Mouse (Mus musculus): ENCODE measurements around the gene Prss46. TPM values are rescaled to one million over a fixed set of nuclear protein-coding genes. Genes with fewer than 3 reads are reported as not detected.

Gene Prss46
- polyA plus RNA-seq, 1 experiment from 2014 or later, result not detected

DNA sequence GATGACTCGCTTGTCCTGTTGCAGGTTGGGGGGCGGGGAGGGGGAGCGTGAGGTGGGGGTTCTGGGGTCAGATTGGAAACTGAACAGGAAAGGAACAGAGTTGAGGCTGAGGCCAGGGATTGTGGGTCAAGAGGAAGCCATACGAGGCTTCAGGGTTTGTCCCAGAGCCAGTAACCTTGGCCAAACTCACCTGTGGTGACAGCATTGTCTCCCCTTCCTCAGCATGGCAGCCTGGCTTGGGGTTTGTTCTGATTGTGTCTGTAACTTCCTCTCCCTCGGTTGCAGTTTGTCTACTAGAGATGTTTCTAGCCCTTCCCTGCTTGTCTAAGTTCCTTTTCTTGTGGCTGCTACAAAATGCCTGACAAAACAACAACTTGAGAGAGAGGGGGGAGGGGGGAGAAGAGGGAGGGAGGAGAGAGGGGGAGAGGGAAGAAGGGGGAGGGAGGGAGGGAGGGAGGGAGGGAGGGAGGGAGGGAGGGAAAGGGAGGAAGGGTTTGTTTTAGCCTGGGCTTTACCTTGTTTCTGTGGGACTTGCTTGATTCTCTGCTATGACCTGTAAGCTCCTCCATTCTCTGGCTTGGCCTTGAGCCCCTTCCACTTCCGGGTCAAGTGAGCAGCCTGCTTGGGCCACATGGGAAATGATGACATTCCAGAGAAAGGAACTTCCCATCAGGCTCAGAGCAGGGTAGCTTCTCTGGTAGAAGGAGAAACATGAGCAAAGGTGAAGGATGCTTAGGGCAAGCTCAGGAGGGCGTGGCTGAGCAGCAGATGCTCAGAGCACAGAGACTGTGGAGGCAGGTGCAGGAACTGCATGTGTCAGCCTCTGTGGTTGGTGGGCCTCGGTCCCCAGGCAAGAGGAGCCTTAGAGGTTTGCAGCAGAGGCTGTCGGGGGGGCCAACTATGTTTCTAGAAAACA lies 43.3 kb downstream of the Prss46 start:
- H3K27me3 ChIP-seq (ENCODE audit: control insufficient read depth, insufficient read depth, low read length), result no peaks in the 10 kb centered on the region; the same call in 1 of the 2 replicates
- 64% methylated on average over 9 of the region's 9 CpGs for WGBS (ENCODE audit: insufficient replicate concordance)
- no peaks in the 10 kb centered on the region for H3K4me1 ChIP-seq (ENCODE audit: control insufficient read depth, insufficient read depth, low read length)
- H3K36me3 ChIP-seq (ENCODE audit: control insufficient read depth, insufficient read depth, low read length), result no peaks in the 10 kb centered on the region
- H3K9ac ChIP-seq (ENCODE audit: low read depth, low read length), result no peak overlapping the region
- H3K27ac ChIP-seq (ENCODE audit: low read depth, low read length), result no peak overlapping the region
- H3K4me3 ChIP-seq (ENCODE audit: low read depth, low read length), result no peak overlapping the region
- no peaks in the 10 kb centered on the region for H3K9me3 ChIP-seq (replicated peaks; ENCODE audit: control insufficient read depth, low read length)
- H3K4me2 ChIP-seq, result no peak overlapping the region
- ATAC-seq (replicated peaks; ENCODE audit: insufficient number of reproducible peaks, low FRiP score, low TSS enrichment), result no peak

GRCm38 (mm10) chr9:110888935-110889334 lies 44.6 kb downstream of the Prss46 start:
- Histone ChIP-seq H3K4me1 (ENCODE audit: control insufficient read depth, insufficient read depth, low read length) (no peaks in the 10 kb centered on the region), H3K4me2 (no peak overlapping the region), H3K9ac (ENCODE audit: low read depth, low read length) (no peak overlapping the region), H3K36me3 (ENCODE audit: control insufficient read depth, insufficient read depth, low read length) (no peaks in the 10 kb centered on the region), H3K27ac (ENCODE audit: low read depth, low read length) (no peak overlapping the region), H3K9me3 (replicated peaks; ENCODE audit: control insufficient read depth, low read length) (no peaks in the 10 kb centered on the region), H3K4me3 (ENCODE audit: low read depth, low read length) (no peak overlapping the region), H3K27me3 (ENCODE audit: control insufficient read depth, insufficient read depth, low read length) (peaks cover 5% of the 10 kb centered on the region)
- WGBS (ENCODE audit: insufficient replicate concordance), result 83% methylated on average over 14 of the region's 14 CpGs
- ATAC-seq (replicated peaks; ENCODE audit: insufficient number of reproducible peaks, low FRiP score, low TSS enrichment), result no peak

GRCm38 (mm10) chr9:110890026-110890783 lies 45.9 kb downstream of the Prss46 start:
- H3K4me2 ChIP-seq, result peak overlapping the region; percentile 9; the same call in 1 of the 2 replicates
- no peak overlapping the region for H3K4me3 ChIP-seq (ENCODE audit: low read depth, low read length)
- no peak for ATAC-seq (replicated peaks; ENCODE audit: insufficient number of reproducible peaks, low FRiP score, low TSS enrichment)

GRCm38 (mm10) chr9:110891077-110891828 lies 46.9 kb downstream of the Prss46 start:
- Histone ChIP-seq H3K9ac (ENCODE audit: low read depth, low read length) (no peak overlapping the region), H3K4me2 (no peak overlapping the region), H3K4me3 (ENCODE audit: low read depth, low read length) (no peak overlapping the region), H3K27ac (ENCODE audit: low read depth, low read length) (no peak overlapping the region), H3K4me1 (ENCODE audit: control insufficient read depth, insufficient read depth, low read length) (no peaks in the 10 kb centered on the region), H3K9me3 (replicated peaks; ENCODE audit: control insufficient read depth, low read length) (no peaks in the 10 kb centered on the region), H3K27me3 (ENCODE audit: control insufficient read depth, insufficient read depth, low read length) (peaks cover 9% of the 10 kb centered on the region), H3K36me3 (ENCODE audit: control insufficient read depth, insufficient read depth, low read length) (no peaks in the 10 kb centered on the region)
- WGBS (ENCODE audit: insufficient replicate concordance), result 61% methylated on average over 12 of the region's 12 CpGs
- no peak for ATAC-seq (replicated peaks; ENCODE audit: insufficient number of reproducible peaks, low FRiP score, low TSS enrichment)

More at GRCm38 (mm10) chr9:110890026-110890783, 45.9 kb downstream of the Prss46 start:
- Histone ChIP-seq H3K9ac (ENCODE audit: low read depth, low read length) (no peak overlapping the region), H3K36me3 (ENCODE audit: control insufficient read depth, insufficient read depth, low read length) (no peaks in the 10 kb centered on the region), H3K27me3 (ENCODE audit: control insufficient read depth, insufficient read depth, low read length) (peaks cover 9% of the 10 kb centered on the region), H3K4me1 (ENCODE audit: control insufficient read depth, insufficient read depth, low read length) (no peaks in the 10 kb centered on the region), H3K9me3 (replicated peaks; ENCODE audit: control insufficient read depth, low read length) (no peaks in the 10 kb centered on the region), H3K27ac (ENCODE audit: low read depth, low read length) (no peak overlapping the region)
- 13% methylated on average over 21 of the region's 21 CpGs for WGBS (ENCODE audit: insufficient replicate concordance)

DNA sequence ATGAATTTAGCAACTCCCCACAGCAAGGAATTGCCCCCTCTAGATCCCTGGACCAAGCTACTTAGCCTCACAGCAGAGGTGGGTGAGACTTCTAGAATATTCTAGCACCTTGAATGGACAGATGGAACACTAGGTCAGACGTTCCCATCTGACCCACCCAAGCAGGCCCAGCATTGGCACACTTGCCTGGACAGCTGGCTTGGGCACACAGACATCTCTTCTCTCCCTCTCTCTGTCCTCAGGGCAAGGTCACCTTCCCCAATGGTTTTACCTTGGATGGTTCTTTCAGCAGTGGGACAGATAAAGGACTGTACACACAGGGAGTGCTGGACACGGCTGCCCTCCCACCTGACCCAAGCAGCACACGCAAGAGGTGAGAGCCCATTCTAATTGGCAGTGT lies 48.2 kb downstream of the Prss46 start:
- Histone ChIP-seq H3K9me3 (replicated peaks; ENCODE audit: control insufficient read depth, low read length) (no peaks in the 10 kb centered on the region), H3K4me2 (no peak overlapping the region), H3K4me3 (ENCODE audit: low read depth, low read length) (no peak overlapping the region), H3K4me1 (ENCODE audit: control insufficient read depth, insufficient read depth, low read length) (no peaks in the 10 kb centered on the region), H3K27me3 (ENCODE audit: control insufficient read depth, insufficient read depth, low read length) (peaks cover 9% of the 10 kb centered on the region), H3K9ac (ENCODE audit: low read depth, low read length) (no peak overlapping the region), H3K36me3 (ENCODE audit: control insufficient read depth, insufficient read depth, low read length) (no peaks in the 10 kb centered on the region), H3K27ac (ENCODE audit: low read depth, low read length) (no peak overlapping the region)
- WGBS (ENCODE audit: insufficient replicate concordance), result 70% methylated on average over 3 of the region's 3 CpGs
- ATAC-seq (replicated peaks; ENCODE audit: insufficient number of reproducible peaks, low FRiP score, low TSS enrichment), result no peak

DNA sequence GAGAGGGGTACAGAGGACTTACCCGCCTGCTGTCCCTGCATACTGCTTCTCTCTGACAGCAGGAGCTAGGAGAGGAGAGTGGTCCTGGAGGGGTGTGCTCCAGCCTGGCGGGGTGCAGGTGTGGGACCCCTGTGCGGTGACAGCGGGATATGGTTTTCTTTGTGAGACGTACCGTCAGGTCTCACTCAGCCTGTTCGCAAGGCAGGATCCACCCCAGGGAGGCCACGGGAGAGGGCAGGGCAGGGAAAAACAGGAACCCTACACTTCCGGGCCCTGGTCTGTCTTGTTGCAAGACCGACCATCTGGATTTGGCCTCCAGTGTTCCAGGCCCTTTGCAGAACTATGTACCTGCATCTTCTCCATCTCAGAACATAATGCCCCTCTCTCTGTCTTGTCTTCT lies 49.1 kb downstream of the Prss46 start:
- 63% methylated on average over 10 of the region's 10 CpGs for WGBS (ENCODE audit: insufficient replicate concordance)
- ATAC-seq (replicated peaks; ENCODE audit: insufficient number of reproducible peaks, low FRiP score, low TSS enrichment), result no peak
- Histone ChIP-seq H3K4me3 (ENCODE audit: low read depth, low read length) (no peak overlapping the region), H3K4me1 (ENCODE audit: control insufficient read depth, insufficient read depth, low read length) (no peaks in the 10 kb centered on the region), H3K4me2 (no peak overlapping the region), H3K27me3 (ENCODE audit: control insufficient read depth, insufficient read depth, low read length) (peaks cover 9% of the 10 kb centered on the region), H3K36me3 (ENCODE audit: control insufficient read depth, insufficient read depth, low read length) (no peaks in the 10 kb centered on the region), H3K9ac (ENCODE audit: low read depth, low read length) (no peak overlapping the region), H3K27ac (ENCODE audit: low read depth, low read length) (no peak overlapping the region), H3K9me3 (replicated peaks; ENCODE audit: control insufficient read depth, low read length) (no peaks in the 10 kb centered on the region)

DNA sequence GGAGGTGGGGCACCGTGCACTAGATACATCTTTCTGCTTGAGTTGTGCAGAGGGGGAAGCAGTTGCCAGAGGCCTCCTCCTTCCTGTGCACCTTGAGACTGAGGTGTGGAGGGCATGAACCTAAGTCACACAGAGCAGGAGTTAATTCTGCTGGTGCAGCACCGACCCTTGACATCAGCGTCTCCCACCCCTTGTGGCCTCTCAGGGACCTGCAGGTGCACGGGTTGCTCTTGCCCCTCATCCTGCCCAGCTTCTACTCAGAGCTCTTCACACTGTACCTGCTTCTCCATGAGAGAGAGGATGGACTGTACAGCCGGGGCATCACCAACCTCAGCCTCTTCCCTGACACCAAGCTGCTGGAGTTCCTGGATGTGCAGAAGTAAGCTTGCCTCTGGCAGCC lies 51.2 kb downstream of the Prss46 start:
- Histone ChIP-seq H3K9ac (ENCODE audit: low read depth, low read length) (no peak overlapping the region), H3K4me1 (ENCODE audit: control insufficient read depth, insufficient read depth, low read length) (no peaks in the 10 kb centered on the region), H3K27me3 (ENCODE audit: control insufficient read depth, insufficient read depth, low read length) (peaks cover 9% of the 10 kb centered on the region), H3K9me3 (replicated peaks; ENCODE audit: control insufficient read depth, low read length) (no peaks in the 10 kb centered on the region), H3K36me3 (ENCODE audit: control insufficient read depth, insufficient read depth, low read length) (no peaks in the 10 kb centered on the region), H3K27ac (ENCODE audit: low read depth, low read length) (no peak overlapping the region), H3K4me3 (ENCODE audit: low read depth, low read length) (no peak overlapping the region), H3K4me2 (no peak overlapping the region)
- ATAC-seq (replicated peaks; ENCODE audit: insufficient number of reproducible peaks, low FRiP score, low TSS enrichment), result no peak
- WGBS (ENCODE audit: insufficient replicate concordance), result 41% methylated on average over 5 of the region's 5 CpGs

DNA sequence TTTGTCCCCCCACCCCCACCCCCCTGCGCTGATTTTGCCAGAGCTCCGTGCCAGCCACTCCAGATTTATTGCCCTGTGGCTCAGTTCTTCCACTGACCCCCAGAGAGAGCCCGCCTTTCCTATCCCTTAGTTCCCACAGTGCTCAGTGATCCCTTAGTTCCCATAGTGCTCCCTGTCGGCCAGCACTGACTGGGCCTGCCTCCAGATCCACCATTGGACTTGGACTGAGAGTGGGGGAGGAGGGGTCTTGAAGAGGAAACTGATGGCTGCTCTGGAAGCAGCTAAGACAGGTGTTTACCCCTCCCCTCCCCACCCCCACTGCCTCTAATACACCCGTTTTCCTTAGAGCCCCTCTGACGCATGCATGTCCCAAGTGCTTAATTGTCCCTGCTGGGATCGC lies 51.7 kb downstream of the Prss46 start:
- Histone ChIP-seq H3K27ac (ENCODE audit: low read depth, low read length) (no peak overlapping the region), H3K9ac (ENCODE audit: low read depth, low read length) (no peak overlapping the region), H3K36me3 (ENCODE audit: control insufficient read depth, insufficient read depth, low read length) (no peaks in the 10 kb centered on the region), H3K4me3 (ENCODE audit: low read depth, low read length) (no peak overlapping the region; the same call in 1 of the 2 replicates), H3K4me1 (ENCODE audit: control insufficient read depth, insufficient read depth, low read length) (no peaks in the 10 kb centered on the region), H3K9me3 (replicated peaks; ENCODE audit: control insufficient read depth, low read length) (no peaks in the 10 kb centered on the region), H3K27me3 (ENCODE audit: control insufficient read depth, insufficient read depth, low read length) (peaks cover 9% of the 10 kb centered on the region), H3K4me2 (peak overlapping the region; percentile 3)
- ATAC-seq (replicated peaks; ENCODE audit: insufficient number of reproducible peaks, low FRiP score, low TSS enrichment), result no peak
- 22% methylated on average over 7 of the region's 7 CpGs for WGBS (ENCODE audit: insufficient replicate concordance)
